Mouse (Mus musculus) testis, adult 2 months (tissue): ENCODE results near the gene Clk1.

Experiments
- CTCF ChIP-seq: fragments of 200-500 bp; IDR thresholded peaks from 2 replicates; pipeline ENCODE4 v1.5.1; 2012; ENCODE audit warnings: low read depth, mild to moderate bottlenecking, inconsistent platforms, low read length, moderate library complexity; ENCODE audit not compliant: control insufficient read depth, insufficient read depth, insufficient replicate concordance
- POLR2A ChIP-seq: fragments of 200-500 bp; IDR thresholded peaks from 2 replicates; pipeline ENCODE4 v1.6.1; 2012; ENCODE audit warnings: low read depth, mild to moderate bottlenecking, inconsistent platforms, low read length, moderate library complexity; ENCODE audit not compliant: control insufficient read depth

- TF ChIP-seq POLR2A = no peak
- no peak for TF ChIP-seq CTCF
Observed at GRCm38 (mm10) chr1:58365829-58366228, 58.0 kb downstream of the Clk1 start.
